28 mouse cellular contexts compared by ENCODE assay signal in the genomic region with DNA sequence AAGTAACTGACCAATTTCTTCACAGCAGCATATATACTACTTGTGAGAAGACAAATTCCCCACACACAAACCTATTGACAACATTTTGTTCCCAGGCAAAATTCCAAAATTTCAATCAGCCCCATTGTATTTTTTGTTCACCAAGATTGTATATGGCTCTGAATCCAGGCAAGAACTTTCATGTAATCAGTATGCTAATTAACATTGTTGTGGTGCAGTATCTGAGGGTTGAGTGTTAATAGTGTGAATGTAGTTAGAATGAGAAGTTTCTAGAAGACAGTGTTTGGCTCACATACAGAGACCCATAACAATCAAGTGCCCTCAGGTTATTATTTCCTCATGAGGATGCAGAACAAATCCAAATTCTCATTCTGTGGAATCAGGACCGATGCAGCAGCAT.
"Had no signal": no experiment of that assay in that cellular context is flagged by ENCODE, and none has a peak within 500 bp of the region (broad histone marks: within the 10 kb centered on the region; RNA-seq: fewer than 3 reads in every experiment).

No protein-coding gene starts in this region.

- H3K9ac ChIP-seq: heart, embryonic 12.5 days; hindbrain, embryonic 12.5 days; hindbrain, embryonic 14.5 days; intestine, embryonic 15.5 days; kidney, embryonic 15.5 days; limb, embryonic 13.5 days; limb, embryonic 15.5 days; liver, embryonic 12.5 days; liver, embryonic 14.5 days had no signal

- ATAC-seq: hindbrain, embryonic 16.5 days; inflammation-experienced regulatory T-cells, adult 6 months; intestine, embryonic 15.5 days; intestine, postnatal 0 days; liver, embryonic 12.5 days had no signal

- DNase-seq: gastrocnemius, postnatal 10 days; gastrocnemius, postnatal 25 days; heart, adult 18-20 months; heart, postnatal 10 days; heart, postnatal 4 days; kidney, adult 2 months; kidney, adult 9 months; kidney, postnatal 14 days; kidney, postnatal 36 days; layer of hippocampus, adult 9-11 months; layer of hippocampus, postnatal 36 days; left cerebral cortex, postnatal 4 days; lung, adult 18-20 months had no signal

- H3K27me3 ChIP-seq: heart, embryonic 12.5 days; hindbrain, embryonic 12.5 days; intestine, embryonic 15.5 days; kidney, embryonic 15.5 days; limb, embryonic 13.5 days; limb, embryonic 15.5 days; liver, embryonic 12.5 days had no signal

- H3K9me3 ChIP-seq: heart, embryonic 10.5 days; heart, embryonic 12.5 days; hindbrain, embryonic 10.5 days; hindbrain, embryonic 12.5 days; intestine, embryonic 15.5 days; kidney, embryonic 15.5 days; limb, embryonic 13.5 days; limb, embryonic 15.5 days; liver, embryonic 12.5 days had no signal

- H3K36me3 ChIP-seq: heart, embryonic 10.5 days; heart, embryonic 12.5 days; hindbrain, embryonic 10.5 days; hindbrain, embryonic 12.5 days; intestine, embryonic 15.5 days; kidney, embryonic 15.5 days; limb, embryonic 13.5 days; limb, embryonic 15.5 days; liver, embryonic 12.5 days had no signal

- H3K27ac ChIP-seq: heart, embryonic 10.5 days; hindbrain, embryonic 10.5 days; hindbrain, embryonic 12.5 days; hindbrain, embryonic 14.5 days; intestine, embryonic 15.5 days; kidney, embryonic 15.5 days; kidney, postnatal 0 days; limb, embryonic 13.5 days; limb, embryonic 15.5 days; liver, embryonic 12.5 days; liver, embryonic 14.5 days had no signal

- H3K4me2 ChIP-seq: heart, embryonic 12.5 days; hindbrain, embryonic 12.5 days; hindbrain, embryonic 14.5 days; intestine, embryonic 15.5 days; kidney, embryonic 15.5 days; limb, embryonic 13.5 days; limb, embryonic 15.5 days; liver, embryonic 12.5 days had no signal

- H3K4me3 ChIP-seq: heart, embryonic 10.5 days; heart, embryonic 12.5 days; hindbrain, embryonic 10.5 days; hindbrain, embryonic 12.5 days; intestine, embryonic 15.5 days; kidney, embryonic 15.5 days; limb, embryonic 13.5 days; limb, embryonic 15.5 days; liver, embryonic 12.5 days had no signal

- H3K4me1 ChIP-seq: heart, embryonic 10.5 days; heart, embryonic 12.5 days; hindbrain, embryonic 10.5 days; hindbrain, embryonic 12.5 days; intestine, embryonic 15.5 days; kidney, embryonic 15.5 days; limb, embryonic 13.5 days; limb, embryonic 15.5 days; liver, embryonic 12.5 days had no signal
